Mouse (Mus musculus) E14TG2a.4 (cell line): ENCODE results near the gene Cic.
A peak's percentile ranks its signal among the peaks of the same experiment; 100 is the strongest.

Experiments used
- H3K27me3 ChIP-seq: 2 replicates; pipeline ENCODE4 v1.6.1; 2014; ENCODE audit warnings: low read length, control low read depth; ENCODE audit not compliant: insufficient read depth
- H3K36me3 ChIP-seq: 2 replicates; pipeline ENCODE4 v1.6.1; 2014; ENCODE audit warnings: low read length, control low read depth; ENCODE audit not compliant: insufficient read depth
- H3K4me1 ChIP-seq: replicated peaks from 2 replicates; pipeline ENCODE4 v1.6.1; 2014; ENCODE audit warnings: low read depth, low read length, control low read depth
- H3K4me3 ChIP-seq: replicated peaks from 2 replicates; pipeline ENCODE4 v1.5.1; 2014; ENCODE audit warnings: mild to moderate bottlenecking, low read length
- H3K9me3 ChIP-seq: 2 replicates; pipeline ENCODE4 v1.6.1; 2014; ENCODE audit warnings: low read length, control low read depth
- CTCF ChIP-seq: conservative IDR thresholded peaks from 2 replicates; pipeline ENCODE4 v1.5.1; 2014; ENCODE audit warnings: low read length
- NANOG ChIP-seq: IDR thresholded peaks from 2 replicates; pipeline ENCODE4 v1.6.1; 2014; ENCODE audit warnings: borderline replicate concordance, low read length, mixed read lengths
- POU5F1 ChIP-seq: IDR thresholded peaks from 2 replicates; pipeline ENCODE4 v1.6.1; 2014; ENCODE audit warnings: low read length, borderline replicate concordance

The Cic gene

GRCm38 (mm10) chr7:25284171-25284570 is 16.7 kb downstream of the Cic start:
- Histone ChIP-seq H3K4me3 (peak overlapping the region; percentile 91), H3K4me1 (peaks cover 84% of the 10 kb centered on the region), H3K36me3 (peaks cover 54% of the 10 kb centered on the region), H3K27me3 (no peaks in the 10 kb centered on the region), H3K9me3 (no peaks in the 10 kb centered on the region)
- no peak for TF ChIP-seq POU5F1
- TF ChIP-seq NANOG = no peak
- no peak for TF ChIP-seq CTCF

GRCm38 (mm10) chr7:25284766-25285165 is 17.3 kb downstream of the Cic start:
- Histone ChIP-seq H3K27me3 (no peaks in the 10 kb centered on the region), H3K4me1 (peaks cover 85% of the 10 kb centered on the region), H3K9me3 (no peaks in the 10 kb centered on the region), H3K36me3 (peaks cover 60% of the 10 kb centered on the region), H3K4me3 (no peak overlapping the region)
- TF ChIP-seq POU5F1 (no peak), CTCF (no peak), NANOG (no peak)

GRCm38 (mm10) chr7:25285511-25286238 is 18.2 kb downstream of the Cic start:
- Histone ChIP-seq H3K4me1 (peaks cover 84% of the 10 kb centered on the region), H3K4me3 (no peak overlapping the region), H3K9me3 (no peaks in the 10 kb centered on the region), H3K27me3 (no peaks in the 10 kb centered on the region), H3K36me3 (peaks cover 69% of the 10 kb centered on the region)
- TF ChIP-seq NANOG (no peak), CTCF (no peak), POU5F1 (no peak)

GRCm38 (mm10) chr7:25286989-25287388 is 19.5 kb downstream of the Cic start:
- TF ChIP-seq NANOG (no peak), CTCF (peak; percentile 23; the same call in 1 of the 2 replicates)
- no peaks in the 10 kb centered on the region for H3K27me3 ChIP-seq
- peaks cover 82% of the 10 kb centered on the region for H3K36me3 ChIP-seq
- no peaks in the 10 kb centered on the region for H3K9me3 ChIP-seq
- H3K4me3 ChIP-seq = no peak overlapping the region
- H3K4me1 ChIP-seq = peaks cover 86% of the 10 kb centered on the region

GRCm38 (mm10) chr7:25288011-25288410 is 20.5 kb downstream of the Cic start:
- no peaks in the 10 kb centered on the region for H3K27me3 ChIP-seq
- peaks cover 92% of the 10 kb centered on the region for H3K36me3 ChIP-seq
- no peak overlapping the region for H3K4me3 ChIP-seq
- H3K9me3 ChIP-seq = no peaks in the 10 kb centered on the region
- peaks cover 93% of the 10 kb centered on the region for H3K4me1 ChIP-seq
- no peak for TF ChIP-seq CTCF
- TF ChIP-seq POU5F1 = no peak
- TF ChIP-seq NANOG = no peak

- peaks cover 99% of the 10 kb centered on the region for H3K36me3 ChIP-seq
- H3K4me3 ChIP-seq = no peak overlapping the region
- H3K9me3 ChIP-seq = no peaks in the 10 kb centered on the region
- peaks cover 93% of the 10 kb centered on the region for H3K4me1 ChIP-seq
- TF ChIP-seq CTCF = no peak
- no peak for TF ChIP-seq POU5F1
- TF ChIP-seq NANOG = no peak
- H3K27me3 ChIP-seq = no peaks in the 10 kb centered on the region
These were observed 21.2 kb downstream of the Cic start for GRCm38 (mm10) chr7:25288721-25289120.

- peaks cover 90% of the 10 kb centered on the region for H3K4me1 ChIP-seq
- no peaks in the 10 kb centered on the region for H3K9me3 ChIP-seq
- peaks cover 100% of the 10 kb centered on the region for H3K36me3 ChIP-seq
- TF ChIP-seq NANOG (no peak), POU5F1 (no peak), CTCF (peak; percentile 46)
- no peak overlapping the region for H3K4me3 ChIP-seq
- H3K27me3 ChIP-seq = no peaks in the 10 kb centered on the region
These were observed 22.4 kb downstream of the Cic start for GRCm38 (mm10) chr7:25289925-25290324.

GRCm38 (mm10) chr7:25290463-25290862 is 23.0 kb downstream of the Cic start:
- peak overlapping the region; percentile 35; the same call in 1 of the 2 replicates for H3K4me3 ChIP-seq
- TF ChIP-seq POU5F1 = no peak
- TF ChIP-seq NANOG = no peak
- TF ChIP-seq CTCF = no peak
- peaks cover 85% of the 10 kb centered on the region for H3K4me1 ChIP-seq
- peaks cover 100% of the 10 kb centered on the region for H3K36me3 ChIP-seq
- no peaks in the 10 kb centered on the region for H3K27me3 ChIP-seq
- H3K9me3 ChIP-seq = no peaks in the 10 kb centered on the region
